Mouse (Mus musculus) layer of hippocampus, postnatal 36 days (tissue): ENCODE data around the gene Rabl6. TPM values are rescaled to one million over a fixed set of nuclear protein-coding genes. Genes with fewer than 3 reads are reported as not detected.
"Not testable (repeated sequence)": the region's sequence is repeated elsewhere in the genome, so short reads cannot be mapped to it uniquely, and the experiment has no call there.

ENCODE experiments used
- DNase-seq, 2 experiments: peaks; one replicate each; pipeline ENCODE4 v3.0.0; 2022
- total RNA-seq, 2 experiments: library from RNA; stranded (reverse); gene quantifications; 2 replicates each; pipeline ENCODE4 v1.2.3; 2021

Gene Rabl6
- total RNA-seq, 2 experiments from 2014 or later = 142 to 155 TPM

DNA sequence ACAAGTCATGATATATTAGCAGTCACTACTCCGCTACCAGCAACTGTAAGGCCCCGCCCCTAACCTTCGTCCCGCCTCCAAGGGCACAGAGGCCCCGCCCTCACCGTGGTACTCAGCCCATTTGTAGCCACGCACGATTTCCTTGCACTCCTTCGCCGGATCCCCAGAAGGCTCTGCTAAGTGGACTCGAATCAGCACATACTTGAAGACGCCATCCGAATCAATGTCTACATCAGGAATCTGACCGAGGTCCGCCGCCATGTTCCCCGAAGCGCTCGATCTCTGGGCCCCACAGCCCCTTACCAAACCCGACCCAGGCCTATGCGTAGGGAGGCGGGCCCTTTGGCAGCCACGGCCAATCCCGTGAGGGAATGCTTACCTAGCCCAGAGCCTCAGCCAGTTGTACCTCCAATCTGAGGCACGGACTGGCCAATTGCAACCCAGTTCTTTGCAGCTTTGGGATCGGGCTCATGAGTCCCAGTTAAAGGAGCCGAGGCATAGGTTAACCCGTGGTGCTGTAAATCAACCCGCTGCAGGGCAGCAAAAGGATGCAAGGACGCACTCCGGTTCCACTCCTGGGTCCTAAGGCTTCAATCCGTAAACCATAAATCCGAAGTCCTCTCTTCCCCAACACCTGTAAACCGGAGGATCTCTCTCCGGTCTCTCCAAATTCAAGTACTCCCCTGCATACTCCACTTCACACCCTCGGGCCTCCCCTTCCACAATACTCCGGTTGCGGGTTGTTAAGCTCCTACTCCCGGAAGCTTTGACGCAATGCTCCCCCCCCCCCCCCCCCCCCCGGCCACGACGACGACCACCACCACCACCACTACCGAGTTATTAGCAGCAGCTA lies 33.5 kb downstream of the Rabl6 start, which contains the start of the genes Mamdc4 and Phpt1:
Gene Mamdc4, minus strand, starts transcription at position 267 of the 853 bp plus-strand sequence.
Gene Phpt1, minus strand, starts transcription at position 646 of the 853 bp plus-strand sequence.
- peak; percentile 97 for DNase-seq

GRCm38 (mm10) chr2:25574136-25574535 lies 34.2 kb downstream of the Rabl6 start:
- DNase-seq = no peak

DNA sequence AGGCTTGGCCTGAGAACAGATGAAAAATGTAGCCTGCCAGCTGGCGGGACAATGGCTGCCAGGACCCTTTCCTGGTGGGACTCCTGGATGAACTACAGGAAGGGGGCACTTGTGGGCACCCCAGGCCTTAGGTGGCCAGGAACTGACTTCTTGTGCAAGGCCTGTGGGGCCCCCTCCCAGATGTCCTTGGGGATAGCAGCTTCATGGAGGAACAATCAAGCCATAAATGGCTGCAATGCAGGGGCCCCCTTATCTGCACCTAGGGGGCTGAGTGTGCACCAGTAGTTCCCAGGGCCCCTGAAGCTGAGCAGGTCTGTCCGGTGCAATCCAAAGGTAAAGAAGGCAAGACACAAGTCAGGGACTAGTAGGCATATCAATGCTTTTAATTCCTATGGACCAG lies 35.3 kb downstream of the Rabl6 start:
- no peak for DNase-seq

DNA sequence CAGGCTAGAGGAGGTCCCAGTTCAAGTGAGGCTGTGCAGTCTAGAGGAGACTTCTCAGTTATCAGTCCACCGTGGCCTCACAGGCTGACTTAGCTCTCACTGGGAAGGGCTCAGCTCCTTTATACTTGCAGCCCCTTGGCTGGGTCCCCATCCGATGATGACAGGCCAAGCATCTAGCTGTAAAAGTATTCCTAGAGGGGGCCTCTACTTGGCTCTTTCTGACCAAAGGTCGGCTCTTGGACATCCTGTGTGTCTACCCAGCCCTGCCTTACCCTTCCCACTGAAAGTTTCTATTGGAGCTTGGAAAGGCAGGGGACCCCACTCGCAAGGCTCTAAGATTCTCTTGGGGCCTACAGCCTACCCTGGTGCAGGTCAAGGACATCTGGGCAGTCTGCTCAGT lies 37.1 kb downstream of the Rabl6 start:
- DNase-seq = no peak

DNA sequence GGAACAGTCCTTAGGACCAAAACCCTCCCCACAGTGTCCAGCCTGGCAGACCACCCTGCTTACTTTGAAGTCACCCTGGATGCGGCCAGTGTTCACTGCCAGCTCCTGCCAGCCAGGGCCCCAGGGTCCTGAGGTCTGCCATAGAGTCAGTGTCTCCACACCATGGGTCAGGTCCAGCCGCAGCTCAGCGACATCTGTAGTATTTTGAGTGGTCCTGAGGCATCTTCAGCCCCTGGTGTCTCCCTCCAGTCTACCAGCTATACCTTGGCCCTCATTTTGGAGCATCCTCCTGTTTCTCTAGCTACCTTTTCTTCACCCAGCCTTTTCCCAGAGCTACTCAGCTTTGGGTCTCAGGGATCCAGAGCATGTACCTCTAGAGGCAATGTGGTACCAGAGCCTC lies 39.0 kb downstream of the Rabl6 start:
- DNase-seq = no peak

DNA sequence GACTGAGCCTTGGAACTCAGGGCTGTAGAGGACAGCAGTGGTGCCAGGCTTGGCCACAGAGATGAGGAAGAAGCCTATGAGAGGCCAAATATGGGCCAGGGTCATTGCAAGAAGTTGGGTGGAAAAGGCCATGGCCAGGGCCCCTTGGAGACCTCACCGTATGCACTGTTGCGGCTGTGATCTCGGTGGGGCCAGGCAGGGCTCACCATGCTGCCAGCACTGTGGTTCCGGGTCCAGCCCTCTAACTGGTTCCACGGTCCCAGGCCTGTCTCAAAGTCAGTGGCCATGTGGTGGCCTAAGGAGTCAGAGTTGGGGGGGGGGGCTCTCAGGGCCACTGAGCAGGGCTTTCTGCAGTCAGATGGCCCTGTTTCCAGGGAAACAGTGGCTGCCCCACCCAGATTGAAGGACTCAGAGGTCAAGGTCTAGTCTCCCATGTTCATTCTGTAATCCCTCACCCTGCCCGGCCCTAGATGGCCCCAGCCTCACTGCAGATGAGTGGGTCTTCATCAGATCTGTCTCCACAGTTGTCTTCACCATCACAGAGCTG lies 39.8 kb downstream of the Rabl6 start:
- no peak for DNase-seq

GRCm38 (mm10) chr2:25566558-25566957 lies 41.8 kb downstream of the Rabl6 start:
- DNase-seq = peak in 1 of 2 experiments; percentile 1

DNA sequence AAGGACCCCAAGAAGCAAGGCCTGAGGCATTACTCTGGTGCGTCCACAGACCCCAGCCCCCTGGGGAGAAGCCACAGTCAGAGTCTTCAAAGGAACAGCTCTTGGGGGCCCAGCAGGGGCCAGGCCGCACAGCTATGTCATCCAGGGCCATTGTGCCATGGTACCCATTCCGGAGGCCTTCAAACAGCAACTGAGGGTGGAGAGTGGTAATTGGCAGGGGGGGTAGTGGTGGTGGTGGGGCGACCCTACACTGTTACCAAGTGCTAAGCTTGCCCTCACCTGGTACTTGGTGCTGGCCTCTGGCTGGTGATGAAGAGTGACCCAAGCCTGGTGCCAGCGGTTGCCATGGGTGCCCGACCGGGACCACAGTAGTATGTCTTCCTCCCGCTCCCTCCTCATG lies 42.6 kb downstream of the Rabl6 start:
- DNase-seq = peak in 1 of 2 experiments; percentile 2

DNA sequence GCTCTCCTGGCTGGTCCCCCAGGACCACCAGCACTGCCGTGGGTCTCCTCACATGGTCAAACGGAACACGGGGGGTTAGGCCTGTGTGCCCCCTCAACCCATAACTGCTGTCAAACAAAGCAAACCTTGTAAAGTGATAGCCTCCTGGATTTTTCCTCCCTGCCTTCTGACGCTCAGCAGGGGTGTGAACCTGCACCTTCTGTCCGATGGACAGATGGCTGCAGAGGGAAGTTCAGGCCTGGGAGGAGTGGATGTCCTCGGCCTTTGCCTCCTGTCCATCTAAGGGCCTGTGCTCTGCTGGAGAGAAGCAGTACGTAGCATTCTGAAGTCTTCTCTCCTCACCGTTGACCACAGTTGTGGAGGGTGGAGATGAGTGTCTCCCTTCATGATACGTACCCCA lies 46.4 kb downstream of the Rabl6 start:
- DNase-seq = no peak

GRCm38 (mm10) chr2:25560551-25560950 lies 47.8 kb downstream of the Rabl6 start:
- peak in 1 of 2 experiments; percentile 2 for DNase-seq

DNA sequence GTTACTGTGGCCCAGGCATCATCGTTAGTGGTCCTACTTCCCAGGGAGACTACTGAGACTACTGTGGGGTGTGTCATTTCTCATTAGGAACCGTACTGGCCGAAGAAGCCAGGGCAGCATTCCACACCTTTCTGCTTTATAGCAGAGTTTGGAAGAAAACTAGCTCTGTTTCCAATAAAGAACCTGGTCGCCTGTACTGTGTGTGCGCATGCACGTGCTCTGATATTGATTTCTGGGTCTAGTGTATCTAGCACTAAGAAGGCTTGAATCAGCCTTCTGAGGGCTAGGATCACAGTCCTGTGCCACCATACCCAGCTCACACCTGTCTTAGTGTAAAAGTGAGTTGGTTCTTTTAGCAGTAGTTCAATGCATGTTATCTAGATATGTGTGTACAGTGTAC lies 49.5 kb downstream of the Rabl6 start:
- DNase-seq = no peak

DNA sequence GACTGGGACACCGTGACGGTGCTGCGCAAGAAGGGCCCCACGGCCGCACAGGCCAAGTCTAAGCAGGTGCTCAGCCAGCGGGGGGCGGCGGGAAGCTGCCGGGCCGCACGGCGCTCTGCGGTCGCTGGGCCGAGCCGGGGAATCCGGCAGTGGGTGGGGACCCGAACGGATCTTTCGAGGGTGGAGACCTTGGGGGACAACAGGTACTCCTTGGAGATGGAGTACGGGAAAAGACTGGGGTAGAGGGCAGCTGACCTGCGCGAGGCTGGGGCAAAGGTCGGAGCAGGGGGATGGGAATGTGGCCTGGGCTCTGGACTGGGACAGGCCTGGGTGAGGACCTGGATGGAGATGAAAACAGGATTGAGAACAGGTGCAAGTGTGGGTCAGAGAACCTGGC lies 50.4 kb downstream of the Rabl6 start:
- no peak for DNase-seq

- peak; percentile 95 to 96 for DNase-seq
These were observed 50.9 kb downstream of the Rabl6 start, which contains the start of gene Edf1 for GRCm38 (mm10) chr2:25557221-25557963. TSS of gene Edf1 (plus strand) at chr2:25557847.

DNA sequence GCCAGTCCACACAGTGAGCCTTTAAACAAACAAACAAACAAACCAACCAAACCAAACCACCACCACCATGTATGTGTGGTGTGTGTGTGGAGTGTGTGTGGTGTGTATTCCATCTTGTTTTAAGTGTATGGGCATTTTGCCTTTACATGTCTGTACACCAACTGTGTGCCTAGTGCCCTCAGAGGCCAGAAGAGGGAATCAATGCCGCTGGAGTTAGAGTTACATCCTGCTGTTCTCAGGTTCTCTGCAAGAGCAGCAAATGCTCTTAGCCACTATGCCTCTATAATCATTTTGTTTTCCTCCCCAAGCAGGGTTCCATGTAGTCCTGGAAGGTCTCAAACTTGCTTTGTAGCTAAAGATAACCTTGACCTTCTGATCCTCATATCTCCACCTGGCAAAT lies 52.0 kb downstream of the Rabl6 start:
- no peak for DNase-seq

- not testable (repeated sequence) for DNase-seq
These were observed 52.8 kb downstream of the Rabl6 start for GRCm38 (mm10) chr2:25555479-25555878.

DNA sequence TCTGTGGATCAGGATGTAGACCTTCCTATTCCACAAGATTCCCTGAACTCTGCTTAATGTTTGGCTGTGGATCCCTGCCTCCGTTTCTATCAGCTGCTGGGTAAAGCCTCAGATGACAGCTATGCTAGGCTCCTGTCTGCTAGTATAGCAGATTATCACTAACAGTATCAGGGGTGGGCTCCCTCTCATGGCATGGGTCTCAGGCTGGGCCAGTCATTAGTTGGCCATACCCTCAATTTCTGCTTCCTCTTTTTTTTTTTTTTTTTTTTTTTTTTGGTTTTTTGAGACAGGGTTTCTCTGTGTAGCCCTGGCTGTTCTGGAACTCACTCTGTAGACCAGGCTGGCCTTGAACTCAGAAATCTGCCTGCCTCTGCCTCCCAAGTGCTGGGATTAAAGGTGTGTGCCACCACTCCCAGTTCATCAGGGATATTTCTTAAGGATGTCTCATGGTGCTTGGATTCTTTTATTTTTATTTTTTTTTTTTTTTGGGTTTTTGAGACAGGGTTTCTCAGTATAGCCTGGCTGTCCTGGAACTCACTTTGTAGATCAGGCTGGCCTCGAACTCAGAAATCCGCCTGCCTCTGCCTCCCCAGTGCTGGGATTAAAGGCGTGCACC lies 55.0 kb downstream of the Rabl6 start:
- not testable (repeated sequence) for DNase-seq

GRCm38 (mm10) chr2:25551186-25551585 lies 57.1 kb downstream of the Rabl6 start:
- DNase-seq = no peak

GRCm38 (mm10) chr2:25549021-25549991 lies 59.0 kb downstream of the Rabl6 start:
- no peak for DNase-seq

DNA sequence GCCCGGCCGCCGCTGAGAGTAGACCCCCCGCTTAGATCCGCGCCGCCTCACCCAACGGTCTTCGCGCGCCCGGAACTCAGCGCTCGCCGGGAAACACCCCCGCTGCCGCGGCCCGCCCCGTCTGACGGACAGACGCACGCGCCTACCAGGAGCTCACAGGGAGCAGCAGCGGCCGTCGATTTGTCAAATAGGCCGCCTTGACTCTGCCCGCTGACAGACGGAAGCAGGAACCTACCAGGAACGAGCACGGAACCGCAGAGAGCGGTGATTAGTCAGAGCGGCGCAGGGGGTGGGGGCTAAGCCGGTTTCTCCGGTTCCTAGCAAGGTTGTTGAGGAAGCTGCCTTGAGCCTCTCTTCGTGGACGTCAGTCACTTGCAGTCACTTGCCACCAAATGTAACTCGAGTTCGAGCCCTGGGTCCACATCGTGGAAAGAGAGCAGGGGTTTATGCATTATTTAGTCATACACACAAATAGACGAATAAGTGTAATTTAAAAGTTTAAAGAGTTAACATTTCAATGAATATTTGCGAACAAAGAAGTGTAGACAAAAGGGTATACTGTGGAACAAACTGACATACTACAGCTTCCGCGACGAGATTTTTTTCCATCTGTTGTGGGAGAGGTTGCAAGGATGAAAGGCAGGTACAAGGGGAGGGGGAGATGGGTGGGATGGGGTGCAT lies 61.4 kb downstream of the Rabl6 start, which contains the start of gene Traf2:
Gene Traf2, minus strand, starts transcription at position 130 of the 681 bp plus-strand sequence.
- DNase-seq = peak; percentile 98

DNA sequence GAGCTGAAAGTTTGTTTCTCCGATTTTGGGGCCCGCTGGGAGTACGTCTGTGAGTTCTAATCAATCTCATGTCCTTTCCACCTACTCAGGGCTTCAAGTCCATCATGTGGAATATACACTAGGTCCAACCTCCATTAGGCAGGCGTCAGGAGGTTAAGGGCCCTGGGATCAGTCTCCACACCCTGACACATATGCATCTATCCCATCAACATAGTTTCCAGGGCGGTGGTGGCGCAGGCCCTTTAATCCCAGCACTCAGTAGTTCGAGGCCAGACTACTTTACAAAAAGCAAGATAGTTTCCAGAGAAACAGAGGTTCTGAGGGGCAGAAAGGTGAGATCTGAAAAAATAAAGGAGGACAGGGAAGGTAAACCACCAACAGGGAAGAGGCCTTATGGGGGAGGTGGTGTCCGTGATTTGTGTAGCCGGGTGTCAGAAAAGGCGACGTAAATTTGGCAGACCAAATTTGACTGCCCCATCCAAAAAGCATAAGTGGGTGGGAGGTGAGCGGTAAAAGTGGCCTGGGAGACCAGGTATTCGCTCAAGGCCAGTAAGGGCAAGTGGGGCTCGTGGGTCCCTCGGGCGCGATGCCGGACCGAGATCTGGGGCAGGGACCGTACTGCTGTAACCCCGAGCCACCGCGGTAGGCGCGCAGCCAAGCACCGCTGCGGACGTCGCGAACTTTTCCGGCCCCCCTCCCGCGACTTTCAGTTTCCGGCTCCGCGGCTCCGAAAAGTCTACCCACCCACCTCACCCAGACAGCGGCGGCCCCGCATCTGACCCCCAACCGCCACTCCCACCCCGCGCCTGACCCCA lies 62.1 kb downstream of the Rabl6 start:
- no peak for DNase-seq
